Mouse (Mus musculus) lung, adult 2 months (tissue): ENCODE results near the gene A030005K14Rik.

Experiments used
- CTCF ChIP-seq: fragments of 200-500 bp; IDR thresholded peaks from 2 replicates; pipeline ENCODE4 v1.5.1; 2011; ENCODE audit warnings: mild to moderate bottlenecking, low read length, control low read depth; ENCODE audit not compliant: insufficient read depth
- POLR2A ChIP-seq: fragments of 200-500 bp; IDR thresholded peaks from 2 replicates; pipeline ENCODE4 v1.6.1; 2011; ENCODE audit warnings: low read depth, mild to moderate bottlenecking, control low read depth, low read length, borderline replicate concordance; ENCODE audit errors: extremely low read depth

GRCm38 (mm10) chr1:83066577-83066976, 7.4 kb upstream of the A030005K14Rik start:
- TF ChIP-seq CTCF (no peak), POLR2A (no peak)
